Mouse (Mus musculus): ENCODE results near the gene Ddn. TPM values are rescaled to one million over a fixed set of nuclear protein-coding genes. Genes with fewer than 3 reads are reported as not detected.
A peak's percentile ranks its signal among the peaks of the same experiment; 100 is the strongest.

The Ddn gene
- 1.4 TPM in 2 replicates for polyA plus RNA-seq (2014; fragmentation: Nextera tagmentation; extraction: Ambion mirVana)

DNA sequence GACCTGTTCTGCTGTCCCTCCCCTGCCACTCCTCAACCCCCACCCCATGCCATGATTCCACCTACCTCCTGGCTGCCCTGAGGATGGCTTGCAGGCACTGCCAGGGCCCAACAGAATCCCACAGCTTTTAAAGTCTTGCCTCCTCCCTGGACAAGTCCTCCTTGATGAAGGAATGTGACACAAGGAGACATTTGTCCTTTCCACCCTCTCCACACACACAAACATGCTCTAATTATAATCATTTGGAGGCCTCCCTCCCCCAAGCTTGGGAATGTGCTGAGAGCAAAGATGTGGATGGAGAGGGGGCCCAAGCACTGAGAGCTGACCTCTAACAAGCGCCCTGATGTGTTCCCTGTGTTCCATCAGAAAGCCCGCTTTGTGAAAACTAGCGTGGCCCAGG, at the start of gene Ddn:
Gene Ddn (minus strand): TSS at position 101 of the 400 bp plus-strand sequence.
- peak within 1 kb of the TSS; percentile 40; the same call in 1 of the 2 replicates for H3K9ac ChIP-seq (ENCODE audit: low read depth, low read length)
- WGBS: 39% methylated on average over 3 of the region's 3 CpGs
- H3K27me3 ChIP-seq (ENCODE audit: control insufficient read depth, insufficient read depth, low read length): peaks cover 58% of the 10 kb centered on the region
- no peak for ATAC-seq (ENCODE audit: low FRiP score, low TSS enrichment)
- peaks cover 21% of the 10 kb centered on the region for H3K36me3 ChIP-seq (ENCODE audit: control insufficient read depth, insufficient read depth, low read length)
- peak within 1 kb of the TSS; percentile 45 for H3K4me3 ChIP-seq (ENCODE audit: low read length)
- H3K9me3 ChIP-seq (ENCODE audit: control insufficient read depth, low read length): no peaks in the 10 kb centered on the region
- H3K4me2 ChIP-seq (replicated peaks; ENCODE audit: low read depth, low read length): peak within 1 kb of the TSS; percentile 58
- peaks cover 17% of the 10 kb centered on the region for H3K4me1 ChIP-seq (ENCODE audit: control insufficient read depth, insufficient read depth, low read length)
- H3K27ac ChIP-seq (ENCODE audit: low read depth, low read length): no peak within 1 kb of the TSS; the same call in 1 of the 2 replicates

- peaks cover 100% of the 10 kb centered on the region for H3K36me3 ChIP-seq (ENCODE audit: control insufficient read depth, insufficient read depth, low read length)
- ATAC-seq (ENCODE audit: low FRiP score, low TSS enrichment): no peak
- no peak overlapping the region for H3K4me3 ChIP-seq (ENCODE audit: low read length)
- H3K4me2 ChIP-seq (replicated peaks; ENCODE audit: low read depth, low read length): no peak overlapping the region
- H3K27me3 ChIP-seq (ENCODE audit: control insufficient read depth, insufficient read depth, low read length): no peaks in the 10 kb centered on the region
- H3K9ac ChIP-seq (ENCODE audit: low read depth, low read length): no peak overlapping the region
- H3K9me3 ChIP-seq (ENCODE audit: control insufficient read depth, low read length): no peaks in the 10 kb centered on the region
- 93% methylated on average over 16 of the region's 16 CpGs for WGBS
- no peak overlapping the region for H3K27ac ChIP-seq (ENCODE audit: low read depth, low read length)
- H3K4me1 ChIP-seq (ENCODE audit: control insufficient read depth, insufficient read depth, low read length): no peaks in the 10 kb centered on the region
Observed at GRCm38 (mm10) chr15:98854214-98854613, 44.9 kb upstream of the Ddn start.

DNA sequence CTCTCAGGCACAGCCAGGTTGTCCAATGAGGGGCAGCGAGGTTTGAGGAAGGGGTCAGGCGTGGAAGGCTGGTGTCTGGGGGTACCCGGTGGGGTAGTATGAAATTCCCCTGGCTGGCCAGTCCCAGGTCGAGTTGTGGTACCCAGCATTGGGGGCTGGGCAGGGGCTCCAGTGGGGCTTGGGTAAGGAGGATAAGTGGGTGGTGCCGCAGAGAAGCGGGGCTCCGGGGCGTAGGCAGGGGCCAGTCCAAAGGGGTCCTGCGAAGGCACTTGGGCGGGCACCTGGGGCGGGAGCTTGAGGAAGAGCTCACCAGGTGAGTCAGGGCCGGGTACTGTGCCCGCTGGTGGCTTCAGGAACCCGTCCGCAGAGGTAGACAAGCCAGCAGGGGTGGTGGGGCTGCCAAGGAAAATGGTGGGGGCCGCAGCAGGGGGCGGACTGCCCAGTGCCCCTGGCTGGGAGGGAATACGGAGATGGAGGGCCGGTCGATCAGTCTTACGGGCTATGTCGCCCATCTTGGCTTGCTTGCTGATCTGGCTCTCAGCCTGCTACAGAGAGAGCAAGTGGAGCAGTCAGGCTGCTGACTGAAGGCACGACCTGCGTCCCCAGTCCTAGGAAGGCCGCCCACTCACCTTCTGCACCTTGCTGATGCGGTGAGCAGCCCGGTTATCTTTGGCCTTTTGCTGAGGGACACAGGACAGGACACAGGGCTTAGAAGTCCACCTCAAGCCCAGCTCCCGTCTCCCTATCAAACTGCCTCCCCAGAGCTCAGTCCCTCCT, 44.1 kb upstream of the Ddn start:
- 95% methylated on average over 28 of the region's 28 CpGs for WGBS
- no peak overlapping the region for H3K4me2 ChIP-seq (replicated peaks; ENCODE audit: low read depth, low read length)
- H3K9ac ChIP-seq (ENCODE audit: low read depth, low read length): no peak overlapping the region
- no peak overlapping the region for H3K4me3 ChIP-seq (ENCODE audit: low read length)
- ATAC-seq (ENCODE audit: low FRiP score, low TSS enrichment): no peak
- no peaks in the 10 kb centered on the region for H3K4me1 ChIP-seq (ENCODE audit: control insufficient read depth, insufficient read depth, low read length)
- no peaks in the 10 kb centered on the region for H3K9me3 ChIP-seq (ENCODE audit: control insufficient read depth, low read length)
- H3K36me3 ChIP-seq (ENCODE audit: control insufficient read depth, insufficient read depth, low read length): peaks cover 100% of the 10 kb centered on the region
- no peak overlapping the region for H3K27ac ChIP-seq (ENCODE audit: low read depth, low read length)
- no peaks in the 10 kb centered on the region for H3K27me3 ChIP-seq (ENCODE audit: control insufficient read depth, insufficient read depth, low read length)

DNA sequence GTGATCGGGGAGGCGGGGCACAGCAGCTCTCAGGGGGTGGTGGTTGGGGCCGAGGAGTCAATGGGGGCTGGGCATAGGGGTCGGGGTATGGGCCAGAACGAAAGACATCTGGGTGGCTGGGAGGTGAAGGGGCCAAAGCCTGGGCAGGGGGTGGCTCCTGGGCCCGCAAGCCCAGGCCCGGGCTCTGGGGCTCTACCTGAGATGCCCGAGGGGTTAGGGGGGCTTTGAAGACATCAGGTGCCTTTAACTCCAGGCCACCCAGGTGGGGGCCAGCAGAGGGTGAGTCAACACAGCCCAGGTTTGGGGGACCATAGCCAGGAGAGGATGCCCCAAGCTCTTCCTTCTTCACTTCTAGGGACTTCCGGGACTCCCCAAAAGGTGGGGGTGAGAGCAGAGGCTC, 43.4 kb upstream of the Ddn start:
- H3K27ac ChIP-seq (ENCODE audit: low read depth, low read length): no peak overlapping the region
- no peak overlapping the region for H3K9ac ChIP-seq (ENCODE audit: low read depth, low read length)
- H3K27me3 ChIP-seq (ENCODE audit: control insufficient read depth, insufficient read depth, low read length): no peaks in the 10 kb centered on the region
- WGBS: 91% methylated on average over 9 of the region's 9 CpGs
- ATAC-seq (ENCODE audit: low FRiP score, low TSS enrichment): no peak
- no peaks in the 10 kb centered on the region for H3K9me3 ChIP-seq (ENCODE audit: control insufficient read depth, low read length)
- peaks cover 100% of the 10 kb centered on the region for H3K36me3 ChIP-seq (ENCODE audit: control insufficient read depth, insufficient read depth, low read length)
- H3K4me3 ChIP-seq (ENCODE audit: low read length): no peak overlapping the region
- no peak overlapping the region for H3K4me2 ChIP-seq (replicated peaks; ENCODE audit: low read depth, low read length)
- no peaks in the 10 kb centered on the region for H3K4me1 ChIP-seq (ENCODE audit: control insufficient read depth, insufficient read depth, low read length)

DNA sequence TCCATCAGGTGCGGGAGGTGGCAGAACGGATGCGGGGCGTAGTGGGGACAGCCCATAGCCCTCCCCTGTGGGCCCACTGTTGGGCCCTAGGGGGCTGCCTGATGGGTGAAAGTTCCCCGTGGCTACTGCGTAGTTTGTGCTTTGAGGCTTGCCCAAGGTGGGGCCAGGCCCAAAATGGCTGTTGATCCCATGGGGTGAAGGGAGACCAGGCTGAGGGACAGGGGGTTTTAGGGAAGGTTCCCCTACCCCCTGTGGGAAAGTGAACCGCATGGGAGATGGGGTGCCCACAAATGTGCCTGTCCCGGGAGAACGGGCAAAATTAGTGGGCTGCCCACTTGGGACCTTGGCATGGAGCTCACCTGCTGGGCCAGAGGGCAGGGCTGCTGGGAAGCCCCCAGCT, 42.8 kb upstream of the Ddn start:
- ATAC-seq (ENCODE audit: low FRiP score, low TSS enrichment): no peak
- Histone ChIP-seq H3K36me3 (ENCODE audit: control insufficient read depth, insufficient read depth, low read length) (peaks cover 100% of the 10 kb centered on the region), H3K4me3 (ENCODE audit: low read length) (no peak overlapping the region), H3K9ac (ENCODE audit: low read depth, low read length) (no peak overlapping the region), H3K4me2 (replicated peaks; ENCODE audit: low read depth, low read length) (no peak overlapping the region), H3K27me3 (ENCODE audit: control insufficient read depth, insufficient read depth, low read length) (no peaks in the 10 kb centered on the region), H3K9me3 (ENCODE audit: control insufficient read depth, low read length) (no peaks in the 10 kb centered on the region), H3K4me1 (ENCODE audit: control insufficient read depth, insufficient read depth, low read length) (no peaks in the 10 kb centered on the region), H3K27ac (ENCODE audit: low read depth, low read length) (no peak overlapping the region)
- 96% methylated on average over 9 of the region's 9 CpGs for WGBS

DNA sequence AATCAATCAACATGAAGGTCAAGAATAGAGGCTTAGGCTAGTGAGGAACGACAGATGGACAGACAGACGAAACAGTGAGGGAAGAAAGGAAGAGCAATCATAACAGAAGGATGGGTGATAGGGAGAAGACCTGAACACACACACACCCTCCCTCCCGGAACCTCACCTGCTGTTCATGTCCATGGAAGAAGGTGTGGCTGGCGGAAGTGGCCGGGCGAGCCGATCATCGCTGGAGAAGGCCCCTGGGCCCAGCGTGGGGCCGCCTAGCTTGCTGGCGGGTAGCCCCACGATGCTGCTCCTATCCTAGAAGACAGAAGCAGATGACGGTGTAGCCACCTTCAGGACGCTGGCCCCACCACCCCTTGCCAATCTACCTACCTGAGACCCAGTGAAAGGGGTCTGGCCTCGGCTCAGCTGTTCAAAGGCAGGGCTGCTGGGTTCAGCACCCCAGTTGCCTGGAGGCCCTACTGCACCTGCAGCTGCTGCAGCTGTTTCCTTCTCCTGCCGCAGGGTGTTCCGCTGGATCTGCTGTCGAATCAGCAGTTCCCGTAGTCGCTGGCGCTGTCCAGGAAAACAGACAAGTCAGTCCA, 42.0 kb upstream of the Ddn start:
- ATAC-seq (ENCODE audit: low FRiP score, low TSS enrichment): no peak
- Histone ChIP-seq H3K27me3 (ENCODE audit: control insufficient read depth, insufficient read depth, low read length) (no peaks in the 10 kb centered on the region), H3K4me1 (ENCODE audit: control insufficient read depth, insufficient read depth, low read length) (no peaks in the 10 kb centered on the region), H3K36me3 (ENCODE audit: control insufficient read depth, insufficient read depth, low read length) (peaks cover 100% of the 10 kb centered on the region), H3K4me3 (ENCODE audit: low read length) (no peak overlapping the region), H3K4me2 (replicated peaks; ENCODE audit: low read depth, low read length) (no peak overlapping the region), H3K9me3 (ENCODE audit: control insufficient read depth, low read length) (no peaks in the 10 kb centered on the region), H3K27ac (ENCODE audit: low read depth, low read length) (no peak overlapping the region), H3K9ac (ENCODE audit: low read depth, low read length) (no peak overlapping the region)
- 91% methylated on average over 21 of the region's 21 CpGs for WGBS

GRCm38 (mm10) chr15:98850668-98851067, 41.4 kb upstream of the Ddn start:
- H3K36me3 ChIP-seq (ENCODE audit: control insufficient read depth, insufficient read depth, low read length): peaks cover 100% of the 10 kb centered on the region
- no peaks in the 10 kb centered on the region for H3K4me1 ChIP-seq (ENCODE audit: control insufficient read depth, insufficient read depth, low read length)
- H3K27me3 ChIP-seq (ENCODE audit: control insufficient read depth, insufficient read depth, low read length): no peaks in the 10 kb centered on the region
- 92% methylated on average over 14 of the region's 14 CpGs for WGBS
- no peak for ATAC-seq (ENCODE audit: low FRiP score, low TSS enrichment)
- no peak overlapping the region for H3K4me3 ChIP-seq (ENCODE audit: low read length)
- no peaks in the 10 kb centered on the region for H3K9me3 ChIP-seq (ENCODE audit: control insufficient read depth, low read length)
- H3K4me2 ChIP-seq (replicated peaks; ENCODE audit: low read depth, low read length): no peak overlapping the region
- H3K27ac ChIP-seq (ENCODE audit: low read depth, low read length): no peak overlapping the region
- H3K9ac ChIP-seq (ENCODE audit: low read depth, low read length): no peak overlapping the region

- H3K4me1 ChIP-seq (ENCODE audit: control insufficient read depth, insufficient read depth, low read length): no peaks in the 10 kb centered on the region
- H3K4me2 ChIP-seq (replicated peaks; ENCODE audit: low read depth, low read length): no peak overlapping the region
- 87% methylated on average over 16 of the region's 16 CpGs for WGBS
- peaks cover 100% of the 10 kb centered on the region for H3K36me3 ChIP-seq (ENCODE audit: control insufficient read depth, insufficient read depth, low read length)
- no peaks in the 10 kb centered on the region for H3K27me3 ChIP-seq (ENCODE audit: control insufficient read depth, insufficient read depth, low read length)
- H3K9me3 ChIP-seq (ENCODE audit: control insufficient read depth, low read length): no peaks in the 10 kb centered on the region
- no peak for ATAC-seq (ENCODE audit: low FRiP score, low TSS enrichment)
- H3K27ac ChIP-seq (ENCODE audit: low read depth, low read length): no peak overlapping the region
- H3K9ac ChIP-seq (ENCODE audit: low read depth, low read length): no peak overlapping the region
- H3K4me3 ChIP-seq (ENCODE audit: low read length): no peak overlapping the region
Observed at GRCm38 (mm10) chr15:98849956-98850600, 40.8 kb upstream of the Ddn start.

GRCm38 (mm10) chr15:98849165-98849564, 39.9 kb upstream of the Ddn start:
- no peak overlapping the region for H3K4me3 ChIP-seq (ENCODE audit: low read length)
- no peaks in the 10 kb centered on the region for H3K27me3 ChIP-seq (ENCODE audit: control insufficient read depth, insufficient read depth, low read length)
- 96% methylated on average over 11 of the region's 11 CpGs for WGBS
- no peak overlapping the region for H3K4me2 ChIP-seq (replicated peaks; ENCODE audit: low read depth, low read length)
- H3K9me3 ChIP-seq (ENCODE audit: control insufficient read depth, low read length): no peaks in the 10 kb centered on the region
- no peaks in the 10 kb centered on the region for H3K4me1 ChIP-seq (ENCODE audit: control insufficient read depth, insufficient read depth, low read length)
- H3K36me3 ChIP-seq (ENCODE audit: control insufficient read depth, insufficient read depth, low read length): peaks cover 100% of the 10 kb centered on the region
- no peak for ATAC-seq (ENCODE audit: low FRiP score, low TSS enrichment)
- no peak overlapping the region for H3K9ac ChIP-seq (ENCODE audit: low read depth, low read length)
- H3K27ac ChIP-seq (ENCODE audit: low read depth, low read length): no peak overlapping the region

All from kidney, embryonic 14.5 days (tissue).